Mouse (Mus musculus) c-Kit-negative CD71-positive TER-119-positive erythroid progenitor cells, embryonic 14.5 days (primary cell): ENCODE measurements around the gene Siglecg.

Source experiments
- DNase-seq: peaks from one replicate; pipeline ENCODE4 v3.0.0-alpha.2; 2013; ENCODE audit warnings: low read depth, low spot score

Gene Siglecg

DNA sequence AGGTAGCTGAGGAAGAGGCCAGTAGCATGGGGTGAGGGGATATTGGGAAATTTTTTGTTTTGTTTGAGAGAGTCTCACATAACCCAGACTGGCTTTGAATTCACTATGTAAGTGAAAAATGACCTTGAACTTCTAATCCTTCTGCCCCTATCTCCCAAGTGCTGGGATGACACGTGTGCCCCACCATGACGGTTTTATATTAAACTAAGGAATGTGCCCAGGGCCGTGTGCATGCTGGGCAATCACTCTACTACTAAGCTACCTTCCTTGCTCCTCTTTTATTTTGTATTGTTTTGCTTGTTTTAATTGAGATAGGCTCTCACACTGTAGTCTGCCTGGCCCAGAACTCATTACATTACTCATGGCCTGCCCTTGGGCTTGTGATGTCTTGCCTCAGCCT lies 33.1 kb downstream of the Siglecg start:
- no peak for DNase-seq

DNA sequence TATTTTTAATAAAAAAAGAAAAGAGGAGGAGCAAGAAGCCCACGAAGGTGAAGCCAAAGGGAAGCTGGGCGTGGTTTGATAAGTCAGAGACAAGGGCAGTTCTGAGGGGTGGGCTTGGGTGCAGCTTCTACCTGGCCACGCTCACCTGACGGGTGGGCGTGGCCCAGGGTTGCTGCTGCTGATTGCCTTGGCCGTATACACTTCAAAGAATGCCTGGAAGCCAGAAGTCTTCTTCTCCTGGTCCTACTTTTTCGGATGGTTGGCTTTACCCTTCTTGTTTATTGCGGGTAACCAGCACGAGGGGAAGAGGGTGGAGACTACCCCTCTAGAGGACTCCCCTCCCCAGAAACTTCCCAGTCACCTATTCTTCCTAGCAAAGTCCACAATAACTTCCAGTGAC lies 34.7 kb downstream of the Siglecg start:
- DNase-seq = no peak

DNA sequence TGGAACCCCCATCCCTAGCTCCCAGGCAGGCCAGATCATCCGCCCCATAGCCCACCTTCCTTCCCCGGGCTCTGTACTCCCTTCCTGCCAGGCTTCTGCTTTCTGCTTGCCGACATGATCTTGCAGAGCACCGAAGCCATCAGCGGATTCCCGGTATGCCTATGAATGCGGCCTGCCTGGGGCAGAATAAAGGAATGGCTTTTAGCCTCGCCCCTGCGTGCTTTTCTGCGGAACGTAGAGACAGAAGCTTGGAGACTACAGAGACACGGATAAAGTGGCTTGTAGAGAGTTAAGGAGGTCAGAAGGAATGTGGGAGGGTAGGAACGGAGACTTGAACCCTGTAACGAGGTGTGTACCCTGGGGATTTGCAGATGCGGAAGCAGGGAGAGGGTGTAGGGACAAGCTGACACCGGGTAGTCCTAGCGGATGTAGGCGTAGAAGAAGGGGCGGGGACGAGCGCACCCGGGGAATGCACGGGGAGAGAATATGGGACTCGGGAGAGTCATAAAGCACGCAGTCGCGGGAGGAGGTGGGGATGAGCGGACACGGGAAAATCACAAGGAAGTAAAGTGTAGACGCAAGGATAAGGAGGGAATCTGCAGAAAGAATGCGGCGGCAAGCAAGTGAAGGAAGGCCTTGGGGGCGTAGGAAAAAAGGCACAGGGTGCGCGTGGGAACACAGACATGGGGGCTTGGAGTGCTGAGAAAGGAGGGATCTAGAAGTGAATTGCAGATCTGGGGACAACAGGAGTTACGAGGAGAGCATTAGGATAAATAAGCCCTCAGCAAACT lies 35.3 kb downstream of the Siglecg start:
- DNase-seq = no peak

DNA sequence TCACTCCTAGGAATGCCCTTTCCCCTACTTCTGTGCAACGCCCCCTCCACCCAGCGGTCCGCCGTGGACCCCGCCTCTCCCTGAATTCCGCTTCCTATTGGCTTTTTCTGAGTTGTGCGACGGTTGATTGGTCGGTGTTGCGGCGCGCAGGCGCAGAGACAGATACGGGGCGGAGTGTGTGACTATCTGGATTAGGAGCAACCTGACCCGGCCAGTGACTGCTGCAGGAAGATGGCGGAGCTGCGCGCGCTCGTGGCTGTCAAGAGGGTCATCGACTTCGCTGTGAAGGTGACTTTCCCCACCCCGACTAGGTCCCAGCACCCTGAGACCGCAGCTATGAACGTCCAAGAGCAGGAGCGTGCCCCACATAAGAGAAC lies 35.9 kb downstream of the Siglecg start, which contains the start of the genes Etfb and Gm45233:
Gene Etfb, plus strand, starts transcription at position 167 of the 377 bp plus-strand sequence.
Gene Gm45233, plus strand, starts transcription at position 212 of the 377 bp plus-strand sequence.
- DNase-seq = peak; percentile 86

DNA sequence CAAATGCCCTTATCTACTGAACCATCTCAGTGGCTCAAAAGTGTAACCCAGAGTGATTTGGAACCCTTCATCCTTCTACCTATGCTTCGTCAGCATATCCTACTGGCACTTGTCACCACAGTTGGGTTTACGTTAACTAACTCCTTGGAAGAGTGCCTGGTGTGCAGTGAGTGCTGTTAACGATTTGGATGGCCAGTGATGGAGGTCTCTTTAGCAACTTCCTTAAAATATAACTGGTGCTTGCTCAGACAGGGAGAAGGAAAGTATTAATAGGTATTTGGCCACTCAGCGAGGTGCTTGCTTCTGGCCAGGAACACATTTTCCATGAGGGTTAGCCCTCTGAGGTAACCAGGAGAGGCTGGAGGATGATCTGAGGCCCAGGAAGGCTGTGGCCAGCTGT lies 39.8 kb downstream of the Siglecg start:
- DNase-seq = no peak

DNA sequence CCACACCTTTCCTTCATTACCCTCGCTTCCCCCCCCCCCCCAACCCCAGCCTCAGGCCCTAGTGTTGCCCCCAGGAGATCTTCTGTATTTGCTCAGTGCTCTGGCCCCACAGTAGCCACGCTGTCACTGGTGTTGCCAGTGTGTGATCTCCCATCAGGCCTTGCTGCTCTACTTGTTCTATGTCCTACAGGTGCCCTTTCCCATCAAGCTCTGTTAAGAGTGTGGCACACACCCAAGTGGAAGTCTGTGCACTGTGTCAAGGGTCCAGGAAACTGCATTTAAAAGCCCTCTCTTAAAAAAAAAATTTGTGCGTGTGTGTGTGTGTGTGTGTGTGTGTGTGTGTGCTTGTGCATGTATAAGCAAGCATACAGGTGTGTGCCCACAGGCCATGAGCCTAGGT lies 40.2 kb downstream of the Siglecg start:
- no peak for DNase-seq

DNA sequence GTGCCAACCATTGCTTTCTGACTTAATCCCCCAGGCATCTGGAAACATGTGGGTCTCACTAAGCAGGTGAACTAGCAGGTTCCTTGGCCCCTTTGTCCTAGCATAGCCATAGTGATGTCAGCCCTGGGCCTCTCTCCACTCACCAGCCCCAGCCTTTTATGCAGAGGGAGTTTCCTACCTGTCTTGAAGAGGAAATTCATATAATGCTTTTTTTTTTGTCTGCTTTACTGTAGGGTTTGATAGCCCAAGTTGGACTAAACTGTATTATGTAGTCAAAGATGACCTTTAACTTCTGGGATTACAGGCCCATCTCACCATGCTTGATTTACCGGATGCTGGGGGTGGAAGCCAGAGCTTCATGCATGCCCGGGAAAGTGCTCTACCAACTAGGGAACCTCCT lies 41.8 kb downstream of the Siglecg start:
- no peak for DNase-seq

DNA sequence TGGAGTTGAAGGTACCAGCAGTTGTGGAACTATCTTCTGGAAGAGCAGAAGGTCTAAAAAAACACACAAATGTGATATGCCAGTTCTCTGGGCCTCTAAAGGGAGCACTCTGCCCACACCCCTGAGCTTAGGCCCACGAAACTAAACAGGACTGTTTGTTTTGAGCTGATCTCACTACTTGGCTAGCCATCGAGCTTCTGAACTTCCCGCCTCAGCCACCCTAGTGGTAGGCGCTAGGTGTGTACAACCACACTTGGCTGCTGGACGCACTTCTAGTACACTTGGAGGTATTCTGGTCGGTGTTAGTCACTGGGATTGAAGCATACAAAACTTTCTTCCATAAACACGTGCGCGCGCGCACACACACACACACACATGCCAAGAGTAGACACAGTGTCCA lies 43.7 kb downstream of the Siglecg start:
- no peak for DNase-seq

DNA sequence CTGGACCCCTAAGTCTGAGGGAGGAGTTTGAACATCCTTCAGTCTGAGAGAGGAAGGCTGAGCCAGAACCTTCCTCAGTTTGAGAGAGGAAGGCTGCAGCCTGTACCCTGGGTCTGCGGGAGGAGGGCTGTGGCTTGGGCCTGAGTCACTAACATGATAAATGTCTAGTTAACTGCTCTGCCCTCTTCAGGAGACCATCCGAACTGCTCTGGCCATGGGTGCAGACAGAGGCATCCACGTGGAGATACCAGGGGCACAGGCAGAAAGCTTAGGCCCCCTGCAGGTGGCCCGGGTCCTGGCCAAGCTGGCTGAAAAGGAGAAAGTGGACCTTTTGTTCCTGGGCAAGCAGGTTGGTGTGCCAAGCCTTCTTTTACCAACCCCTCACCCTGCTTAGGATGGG lies 44.6 kb downstream of the Siglecg start:
- no peak for DNase-seq

DNA sequence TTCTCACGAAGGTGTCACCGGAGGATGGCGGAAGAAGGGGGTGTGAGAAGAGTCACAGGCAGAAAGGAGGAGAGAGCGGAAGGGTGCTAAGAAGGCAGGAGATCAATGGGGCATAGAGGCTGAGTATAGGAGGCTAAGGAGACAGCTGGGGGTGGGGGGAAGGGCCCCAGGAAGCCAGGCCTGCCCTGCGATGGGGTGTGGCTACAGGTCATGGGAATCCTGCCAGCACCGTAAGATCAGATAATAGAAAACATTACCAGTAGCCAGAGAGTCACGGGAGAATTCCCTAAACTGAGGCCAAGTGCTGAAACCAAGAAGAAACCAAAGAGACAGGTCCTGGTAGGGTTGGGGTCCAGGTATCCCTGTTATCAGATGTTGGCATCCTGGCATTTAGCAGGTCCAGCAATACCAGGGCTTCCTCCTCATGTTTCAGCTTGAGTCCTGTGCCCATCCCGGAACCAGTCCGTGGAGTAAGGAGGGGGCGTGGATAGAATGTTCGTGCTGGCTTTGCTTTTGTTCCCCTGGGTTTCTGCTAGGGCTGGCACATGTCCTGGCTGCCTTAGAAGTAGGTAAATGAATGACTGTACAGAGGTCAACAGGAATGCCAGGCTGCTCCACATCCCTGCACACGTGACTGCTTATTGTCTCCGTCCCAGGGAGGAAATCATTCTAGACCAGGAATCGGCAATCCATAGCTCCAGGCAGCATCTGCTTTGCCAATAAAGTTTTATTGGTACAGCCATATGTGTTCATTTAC lies 45.8 kb downstream of the Siglecg start:
- no peak for DNase-seq

DNA sequence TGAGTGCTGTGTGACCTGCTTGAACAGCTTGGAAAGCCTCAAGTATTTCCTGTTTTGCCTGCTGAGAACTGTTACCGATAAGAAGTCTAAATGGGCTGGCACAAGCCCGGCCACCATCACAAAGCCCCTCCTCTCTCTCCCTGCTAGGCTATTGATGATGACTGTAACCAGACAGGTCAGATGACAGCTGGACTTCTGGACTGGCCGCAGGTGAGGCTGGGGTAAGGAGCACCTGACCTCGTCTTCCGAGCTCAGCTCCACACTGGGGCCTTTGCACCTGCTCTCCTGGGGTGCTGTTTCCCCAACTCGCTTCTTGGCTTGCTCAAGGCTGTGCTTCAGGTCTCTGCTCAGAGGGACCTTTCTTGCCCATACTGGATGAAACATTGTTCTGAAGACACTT lies 46.4 kb downstream of the Siglecg start:
- no peak for DNase-seq

DNA sequence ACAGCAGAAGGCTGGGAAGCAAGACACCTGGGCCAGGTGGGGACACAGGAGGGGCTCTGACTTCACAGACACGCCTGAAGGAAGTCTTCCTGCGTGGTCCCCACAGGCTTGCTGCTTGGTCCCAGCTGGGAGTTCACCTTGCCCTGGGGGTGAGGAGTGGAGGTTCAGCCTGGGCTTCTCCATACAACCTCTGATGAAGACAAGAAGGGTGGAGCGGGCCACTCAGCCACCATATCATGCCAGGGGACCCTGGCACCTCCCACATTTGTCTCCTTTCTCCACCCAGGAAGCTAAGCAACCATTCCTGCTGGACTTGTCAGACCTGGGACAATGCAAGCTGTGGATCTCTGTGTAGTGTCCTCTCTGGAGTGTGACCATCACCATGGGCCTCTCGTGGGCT lies 54.8 kb downstream of the Siglecg start, which contains the start of gene Vsig10l:
Gene Vsig10l, plus strand, starts transcription at position 301 of the 400 bp plus-strand sequence.
- DNase-seq = no peak

DNA sequence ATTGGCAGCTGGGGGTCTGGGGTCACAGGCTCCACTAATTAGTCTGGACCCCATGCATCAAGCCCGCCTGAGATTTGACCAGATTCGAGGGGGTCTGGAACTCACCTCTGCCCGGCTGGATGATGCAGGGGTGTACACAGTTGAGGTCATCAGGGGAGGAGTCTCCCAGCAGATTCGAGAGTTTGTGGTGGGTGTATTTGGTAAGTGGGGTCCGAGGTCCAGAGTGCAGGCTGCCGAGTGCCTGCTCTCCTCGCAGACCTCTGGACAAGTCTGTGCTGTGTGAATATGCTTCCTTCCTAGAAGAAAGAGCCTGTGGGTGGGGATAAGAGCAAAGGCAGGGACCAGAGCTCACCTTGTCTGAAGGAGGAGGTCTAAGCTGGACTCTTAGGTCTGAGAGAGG lies 56.0 kb downstream of the Siglecg start:
- no peak for DNase-seq

DNA sequence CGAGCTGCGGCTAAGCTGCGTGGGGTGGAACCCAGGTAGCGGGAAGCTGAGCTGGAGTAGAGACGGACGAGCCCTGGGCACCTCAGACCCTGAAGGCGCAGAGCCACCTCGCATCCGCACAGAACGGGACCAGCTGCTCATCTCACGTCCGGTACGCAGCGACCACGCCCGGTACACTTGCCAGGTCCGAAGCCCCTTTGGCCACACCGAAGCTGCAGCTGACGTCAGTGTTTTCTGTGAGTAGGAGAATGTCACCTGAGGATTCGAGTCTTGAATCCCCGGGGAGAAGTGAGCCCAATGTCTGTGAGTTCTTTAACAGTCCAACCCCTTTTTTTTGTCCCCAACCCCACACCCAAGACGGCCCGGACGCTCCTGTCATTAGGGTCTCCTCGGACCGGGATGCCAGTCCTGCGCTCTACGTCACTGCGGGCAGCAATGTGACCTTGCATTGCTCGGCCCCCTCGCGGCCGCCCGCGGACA lies 56.9 kb downstream of the Siglecg start:
- no peak for DNase-seq

DNA sequence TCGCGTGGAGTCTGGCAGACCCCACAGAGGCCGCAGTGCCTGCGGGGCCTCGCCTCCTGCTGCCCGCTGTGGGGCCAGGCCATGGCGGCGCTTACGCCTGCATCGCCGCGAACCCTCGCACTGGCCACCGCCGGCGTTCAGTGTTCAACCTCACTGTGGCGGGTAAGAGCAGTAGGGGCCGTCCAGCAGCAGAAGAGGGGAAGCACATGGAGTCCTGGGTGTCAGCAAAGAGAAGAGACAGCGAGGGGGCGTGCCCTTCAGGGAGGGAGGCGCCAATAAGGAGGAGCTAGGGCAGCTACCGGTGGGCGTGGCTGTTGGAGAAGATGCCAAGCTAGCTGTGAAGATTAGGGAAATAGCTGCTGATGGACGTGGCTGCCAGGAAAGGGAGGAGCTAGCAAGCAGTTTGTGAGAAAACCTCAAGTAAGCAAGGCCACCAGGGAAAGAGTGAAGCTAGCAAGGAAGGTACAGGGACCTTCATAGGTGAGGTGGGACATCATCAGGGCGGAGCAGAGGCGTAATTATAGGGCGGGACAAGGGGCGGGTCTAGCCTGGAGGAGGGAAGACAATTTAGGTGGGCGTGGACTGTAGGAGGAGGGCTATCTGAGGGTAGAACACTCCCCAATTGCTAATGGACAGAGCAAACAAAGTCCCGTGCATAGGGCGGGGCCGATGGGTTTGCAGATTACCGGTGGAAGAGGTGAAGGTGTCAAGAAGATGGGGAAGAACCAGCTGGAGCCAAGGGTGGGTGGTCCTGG lies 57.5 kb downstream of the Siglecg start:
- peak; percentile 76 for DNase-seq

DNA sequence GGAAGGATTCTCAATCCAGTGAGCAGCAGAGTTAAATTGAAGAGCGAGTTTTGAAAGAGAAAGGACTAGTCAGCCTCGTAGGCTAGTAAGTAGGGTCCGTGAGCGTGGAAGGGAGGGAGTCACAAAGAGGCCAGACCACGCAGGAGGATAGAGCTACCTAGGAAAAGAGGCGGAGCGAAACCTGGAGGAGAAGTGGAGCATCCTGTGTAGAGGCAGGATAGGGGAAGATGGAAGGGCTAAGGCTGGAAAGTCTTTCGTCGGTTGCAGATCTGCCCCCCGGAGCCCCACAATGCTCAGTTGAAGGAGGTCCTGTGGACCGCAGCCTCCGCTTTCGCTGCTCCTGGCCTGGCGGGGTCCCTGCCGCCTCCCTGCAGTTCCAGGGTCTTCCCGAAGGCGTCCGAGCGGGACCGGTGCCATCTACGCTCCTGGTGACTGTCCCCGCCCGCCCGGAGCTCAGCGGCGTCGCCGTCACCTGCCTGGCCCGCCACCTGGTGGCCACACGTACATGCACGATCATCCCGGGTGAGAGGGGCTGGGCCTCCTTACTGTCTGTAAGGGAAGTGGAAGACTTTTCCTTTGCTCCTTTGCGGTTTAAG lies 58.2 kb downstream of the Siglecg start:
- peak; percentile 35 for DNase-seq
